Mouse (Mus musculus) ZHBTc4 (cell line): ENCODE measurements around the gene Abcf1.
A peak's percentile ranks its signal among the peaks of the same experiment; 100 is the strongest.
"Not testable (repeated sequence)": the region's sequence is repeated elsewhere in the genome, so short reads cannot be mapped to it uniquely, and the experiment has no call there.

Source experiments
- DNase-seq: peaks from one replicate; pipeline ENCODE4 v3.0.0-alpha.2; 2011; ENCODE audit warnings: low read depth, low spot score

Gene Abcf1

DNA sequence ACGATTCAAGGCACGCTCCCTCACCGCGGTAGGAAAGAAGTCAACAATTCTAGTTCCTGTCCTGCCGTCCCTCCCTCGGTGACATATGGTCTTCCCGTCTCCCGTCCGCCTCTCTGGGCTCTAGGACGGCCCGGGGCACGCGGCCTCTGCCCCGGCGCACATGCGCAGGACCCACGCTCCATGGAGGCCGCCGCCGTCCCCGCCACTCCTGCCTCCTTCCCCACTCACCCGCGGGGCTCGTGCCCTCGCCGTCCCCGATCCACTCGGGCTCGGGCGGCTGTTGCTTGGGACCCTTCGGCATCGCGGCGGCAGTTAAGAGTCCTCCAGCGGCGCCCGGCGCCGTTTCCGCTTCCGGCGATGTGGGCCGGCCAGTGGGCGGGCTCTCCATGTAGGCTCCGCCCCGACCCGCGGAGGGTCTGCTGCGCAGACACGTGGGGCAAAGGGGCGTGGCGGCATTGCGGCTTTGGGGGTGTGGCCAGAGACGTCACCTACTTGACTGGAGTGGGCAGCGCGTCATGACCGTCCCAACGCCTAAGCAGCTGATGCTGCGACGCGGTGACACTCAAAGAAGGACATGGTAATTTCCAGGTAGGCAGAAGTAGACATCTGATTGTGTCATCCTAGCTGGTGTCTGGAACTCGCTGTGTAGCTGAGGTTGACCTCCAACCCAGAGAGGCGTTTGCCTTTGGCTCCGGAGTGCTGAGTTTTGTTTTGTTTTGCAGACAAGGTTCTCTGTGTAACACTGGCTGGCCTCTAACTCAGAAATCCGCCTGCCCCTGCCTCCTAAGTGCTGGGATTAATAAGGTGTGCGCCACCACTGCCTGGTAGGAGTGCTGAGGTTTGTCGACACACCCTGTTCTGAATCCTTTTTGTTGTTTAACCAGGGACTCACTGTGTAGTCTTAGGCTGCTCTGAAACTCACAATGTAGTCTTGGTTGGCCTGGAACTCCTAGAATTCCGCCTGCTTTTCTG lies at the start of gene Abcf1:
TSS of gene Abcf1 (minus strand) at position 344 of the 972 bp plus-strand sequence.
- peak; percentile 98 for DNase-seq

DNA sequence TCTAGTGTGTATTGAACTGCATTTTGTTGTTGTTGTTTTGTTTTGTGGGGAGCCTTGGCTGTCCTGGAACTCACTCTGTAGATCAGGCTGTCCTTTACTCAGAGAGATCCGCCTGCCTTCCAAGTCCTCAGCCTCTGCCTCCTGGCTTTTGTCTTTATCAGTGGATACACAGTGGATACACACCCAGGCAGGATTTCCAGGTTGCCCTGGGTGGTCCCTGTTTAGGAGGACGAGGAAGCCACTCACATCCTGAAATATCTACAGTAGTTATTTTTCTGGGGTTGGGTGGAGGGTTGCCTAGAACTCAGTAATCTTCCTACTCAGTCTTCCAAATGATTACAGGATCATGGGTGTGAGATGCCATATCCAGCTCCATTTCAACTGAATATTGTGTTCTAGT lies 49.4 kb upstream of the Abcf1 start:
- no peak for DNase-seq

DNA sequence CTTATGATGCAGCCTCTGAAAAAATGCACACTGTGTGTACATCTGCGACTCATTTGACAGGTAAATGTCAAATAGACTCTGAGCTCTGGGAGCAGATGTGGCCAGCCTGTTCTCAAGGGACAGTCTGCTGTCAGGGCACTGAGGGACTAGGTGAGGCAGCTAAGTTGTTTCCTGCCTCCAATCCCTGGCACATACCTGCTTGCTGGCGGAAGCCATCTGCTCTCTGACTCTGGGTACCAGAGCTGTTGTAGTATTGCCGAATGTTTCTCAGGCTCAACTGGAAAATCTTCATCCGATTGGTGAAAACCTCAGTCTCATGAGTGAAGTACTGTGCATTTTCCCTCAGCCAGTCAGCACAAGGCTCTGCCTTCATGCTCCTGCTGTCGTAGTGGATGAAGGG lies 47.5 kb upstream of the Abcf1 start:
- no peak for DNase-seq

DNA sequence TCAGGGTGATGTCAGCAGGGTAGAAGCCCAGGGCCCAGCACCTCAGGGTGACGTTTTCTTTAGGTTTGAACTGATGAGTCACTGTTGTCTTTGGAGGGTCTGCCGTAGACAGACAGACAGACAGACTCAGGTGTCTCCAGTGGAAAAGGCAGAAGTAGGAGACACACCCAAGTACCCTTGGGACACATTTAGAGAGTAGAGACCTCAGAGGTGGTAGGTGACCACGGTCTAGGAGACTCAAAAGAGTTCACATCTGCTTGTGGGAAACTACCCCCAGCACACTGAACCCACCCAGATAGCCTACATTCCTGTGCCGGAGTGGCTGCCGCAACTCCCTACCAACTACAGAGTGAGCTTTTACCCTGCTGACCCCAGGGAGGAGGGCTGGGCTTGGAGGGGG lies 45.4 kb upstream of the Abcf1 start:
- no peak for DNase-seq

DNA sequence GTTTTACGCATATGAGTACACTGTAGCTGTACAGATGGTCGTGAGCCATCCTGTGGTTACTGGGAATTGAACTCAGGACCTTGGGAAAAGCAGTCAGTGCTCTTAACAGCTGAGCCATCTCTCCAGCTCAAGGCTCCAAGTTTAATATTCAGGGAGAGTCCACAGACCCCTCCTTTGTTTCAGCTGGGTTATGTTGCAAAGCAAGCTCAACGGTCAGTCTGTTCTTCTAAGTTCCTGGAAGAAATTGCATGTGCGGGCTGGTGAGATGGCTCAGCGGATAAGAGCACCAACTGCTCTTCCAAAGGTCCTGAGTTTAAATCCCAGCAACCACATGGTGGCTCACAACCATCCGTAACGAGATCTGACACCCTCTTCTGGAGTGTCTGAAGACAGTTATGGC lies 34.8 kb upstream of the Abcf1 start:
- not testable (repeated sequence) for DNase-seq

DNA sequence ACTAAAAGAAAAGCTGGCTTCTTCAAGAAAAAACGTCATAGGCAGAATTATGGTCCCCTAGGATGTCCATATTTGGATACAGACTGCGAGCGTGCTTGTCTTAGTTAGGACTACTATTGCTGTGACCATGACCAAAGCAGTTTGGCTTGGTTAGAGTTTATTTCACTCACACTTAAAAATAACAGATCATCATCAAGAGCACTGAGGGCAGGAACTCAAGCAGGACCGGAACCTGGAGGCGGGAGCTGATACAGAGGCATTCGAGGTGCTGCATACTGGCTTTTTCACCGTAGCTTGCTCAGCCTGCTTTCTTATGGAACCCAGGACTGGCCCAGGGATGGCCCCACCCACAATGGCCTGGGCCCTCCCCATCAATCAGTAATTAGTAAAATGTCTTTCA lies 33.8 kb upstream of the Abcf1 start:
- no peak for DNase-seq

DNA sequence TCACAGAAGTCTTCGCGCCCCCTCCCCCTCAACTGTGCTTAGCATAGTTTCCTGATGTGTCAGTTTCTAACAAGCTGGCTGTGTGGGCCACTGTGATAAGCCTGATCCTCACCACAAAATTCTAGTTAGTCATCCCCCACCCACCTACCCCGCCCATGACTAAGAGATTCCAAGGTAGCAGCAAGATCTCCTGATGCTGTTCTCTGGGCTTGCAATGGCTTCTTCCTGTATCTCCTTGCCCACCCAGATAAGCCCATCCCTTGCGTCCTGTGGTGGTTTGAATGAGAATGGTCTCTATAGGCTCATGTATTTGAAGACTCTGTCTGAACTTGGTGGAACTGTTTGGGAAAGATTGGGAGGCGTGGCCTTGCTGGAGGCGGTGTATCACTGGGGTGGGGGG lies 32.4 kb upstream of the Abcf1 start:
- DNase-seq, result peak; percentile 66

DNA sequence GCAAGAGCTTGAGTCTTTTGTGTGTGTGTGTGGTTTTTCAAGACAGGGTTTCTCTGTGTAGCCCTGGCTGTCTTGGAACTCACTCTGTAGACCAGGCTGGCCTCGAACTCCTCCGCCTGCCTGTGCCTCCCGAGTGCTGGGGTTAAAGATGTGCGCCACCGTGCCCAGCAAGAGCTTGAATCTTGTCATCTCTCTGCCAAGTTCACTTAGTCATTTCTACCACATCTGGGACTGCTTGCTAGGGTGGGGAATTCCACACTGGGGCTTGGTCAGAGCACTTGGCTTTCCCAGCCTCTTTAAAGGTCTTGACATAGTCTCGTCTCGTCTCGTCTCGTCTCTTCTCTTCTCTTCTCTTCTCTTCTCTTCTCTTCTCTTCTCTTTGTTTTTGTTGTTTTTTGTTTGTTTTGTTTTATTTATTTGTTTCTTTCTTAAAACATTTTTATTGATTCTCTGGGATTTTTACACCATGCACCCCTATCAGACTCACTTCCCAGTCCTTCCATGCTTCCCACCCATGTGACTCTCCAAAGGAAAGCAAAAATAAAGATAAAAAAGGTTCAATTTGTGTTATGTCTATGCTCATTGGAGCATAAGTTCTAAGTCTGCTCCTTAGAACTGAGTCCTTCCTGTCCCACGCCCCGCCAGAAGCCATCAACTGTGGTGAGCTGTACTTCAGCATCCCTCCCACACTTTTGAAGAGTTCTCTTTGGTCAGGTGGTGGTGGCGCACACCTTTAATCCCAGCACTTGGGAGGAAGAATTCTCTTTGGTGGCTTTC lies 31.7 kb upstream of the Abcf1 start:
- DNase-seq, result no peak

DNA sequence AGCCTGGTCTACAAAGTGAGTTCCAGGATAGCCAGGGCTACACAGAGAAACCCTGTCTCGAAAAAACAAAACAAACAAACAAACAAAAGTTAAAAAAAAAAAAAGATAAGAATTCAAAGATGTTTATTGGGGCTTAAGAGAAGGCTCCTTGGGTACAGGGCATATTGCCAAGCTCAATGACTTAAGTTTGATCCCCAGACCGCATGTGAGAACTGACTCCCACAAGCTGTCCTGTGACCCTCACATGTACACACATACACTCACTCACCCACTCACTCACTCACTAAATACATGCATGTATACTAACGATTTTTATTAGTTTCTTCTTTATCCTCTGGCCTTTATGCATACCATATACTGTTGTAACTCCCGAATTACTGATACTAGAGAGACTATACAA lies 30.8 kb upstream of the Abcf1 start:
- no peak for DNase-seq

DNA sequence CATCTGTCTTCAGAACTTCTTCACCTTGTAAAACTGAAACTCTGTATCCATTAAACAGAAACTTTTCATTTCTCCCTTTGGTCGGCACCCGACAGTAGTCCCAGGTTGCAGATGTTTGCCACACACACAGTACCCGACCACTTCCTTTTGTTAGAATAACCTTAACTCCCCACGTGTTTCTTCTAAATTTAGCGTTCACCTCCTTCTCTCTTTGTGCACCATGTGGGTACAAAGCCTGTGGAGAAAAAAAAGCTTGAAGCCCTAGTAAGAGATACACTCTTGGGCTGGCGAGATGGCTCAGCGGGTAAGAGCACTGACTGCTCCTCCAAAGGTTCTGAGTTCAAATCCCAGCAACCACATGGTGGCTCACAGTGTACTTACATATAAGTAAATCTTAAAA lies 29.8 kb upstream of the Abcf1 start:
- no peak for DNase-seq

DNA sequence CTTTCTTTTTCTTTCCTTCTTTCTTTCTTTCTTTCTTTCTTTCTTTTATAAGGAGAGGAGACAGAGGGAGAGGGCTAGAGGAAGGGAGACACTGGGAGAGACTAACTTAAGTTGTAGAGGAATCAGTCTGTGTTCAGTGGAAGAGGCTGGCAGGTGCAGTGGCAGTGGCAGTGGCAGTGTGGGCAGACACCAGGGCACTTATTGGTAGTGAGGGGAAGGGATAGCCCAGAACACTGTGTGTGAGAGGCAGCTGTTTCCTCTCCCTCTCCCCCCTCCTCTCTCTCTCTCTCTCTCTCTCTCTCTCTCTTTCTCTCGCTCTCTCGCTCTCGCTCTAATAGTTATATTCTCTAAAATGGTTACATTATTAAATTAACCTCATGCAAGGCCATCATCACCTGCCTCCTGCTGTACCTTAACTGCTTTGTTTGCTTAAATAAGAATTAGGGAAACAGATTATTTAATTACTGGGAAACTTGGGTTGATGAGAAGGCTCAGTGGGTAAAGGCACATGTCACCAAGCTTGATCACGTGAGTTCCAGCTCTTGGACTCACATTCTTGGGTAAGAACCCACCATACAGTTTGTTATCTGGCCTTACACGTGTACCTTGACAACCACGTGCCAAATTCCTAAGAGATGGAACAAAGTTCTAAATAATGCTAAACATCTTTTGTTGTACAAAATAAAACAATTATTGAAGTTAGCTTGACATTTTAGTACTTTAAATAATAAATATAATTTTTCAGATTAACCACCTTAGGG lies 29.2 kb upstream of the Abcf1 start:
- DNase-seq, result no peak

DNA sequence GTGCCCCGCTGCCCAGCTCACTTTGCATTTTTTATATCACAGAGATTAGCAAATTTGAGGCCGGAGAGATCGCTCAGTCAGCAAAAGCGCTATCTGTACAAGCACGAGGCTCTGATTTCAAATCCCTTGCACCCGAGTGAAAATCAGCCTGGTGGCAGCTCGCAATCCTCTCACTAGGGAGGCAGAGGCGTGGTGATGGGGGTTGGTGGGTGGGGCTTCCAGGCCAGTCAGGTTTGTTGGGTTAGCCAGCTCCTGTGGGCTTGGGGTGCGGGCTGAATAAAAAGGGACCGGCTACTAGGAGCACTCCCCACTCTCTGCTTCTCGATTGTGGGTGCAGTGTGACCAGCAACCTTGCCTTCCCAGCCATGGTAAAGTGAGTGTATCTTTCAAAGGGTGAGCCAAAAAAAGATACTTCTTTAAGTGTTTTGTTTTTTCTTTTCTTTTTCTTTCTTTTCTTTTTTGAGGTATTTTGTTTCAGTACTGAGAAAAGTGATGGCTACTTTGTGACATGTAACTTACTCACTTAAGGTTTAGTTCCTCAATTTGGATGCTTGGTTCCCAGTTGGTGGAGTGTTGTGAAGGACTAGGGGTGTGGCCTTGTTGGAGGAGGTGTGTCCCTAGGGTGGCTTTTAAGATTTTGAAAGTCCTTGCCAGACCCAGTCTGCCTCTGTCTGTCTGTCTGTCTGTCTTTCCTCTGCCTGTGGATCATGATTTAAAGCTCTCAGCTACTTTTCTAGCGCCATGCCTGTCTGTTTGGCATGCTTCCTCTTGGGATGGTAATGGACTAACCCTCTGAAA lies 28.4 kb upstream of the Abcf1 start:
- DNase-seq, result peak; percentile 73

DNA sequence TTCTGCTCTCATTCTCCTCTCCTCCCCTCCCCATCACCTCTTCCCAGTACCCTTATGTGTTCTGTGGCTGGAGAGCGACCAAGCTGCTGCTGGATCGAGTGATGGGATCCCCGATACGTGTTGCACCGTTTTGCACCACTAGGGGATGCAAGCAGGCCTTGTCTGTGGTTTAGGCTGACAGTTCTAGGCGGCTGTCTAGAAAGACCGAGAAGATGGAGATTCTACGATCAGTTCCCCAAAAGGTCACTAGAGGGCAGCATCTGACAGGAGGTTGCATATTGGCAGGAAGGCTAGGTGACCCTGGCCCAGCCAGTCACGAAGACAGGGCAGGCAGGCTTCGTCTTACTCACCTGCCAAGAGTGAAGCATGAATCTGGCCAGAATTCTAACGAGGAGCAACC lies 27.4 kb upstream of the Abcf1 start:
- peak; percentile 98 for DNase-seq

DNA sequence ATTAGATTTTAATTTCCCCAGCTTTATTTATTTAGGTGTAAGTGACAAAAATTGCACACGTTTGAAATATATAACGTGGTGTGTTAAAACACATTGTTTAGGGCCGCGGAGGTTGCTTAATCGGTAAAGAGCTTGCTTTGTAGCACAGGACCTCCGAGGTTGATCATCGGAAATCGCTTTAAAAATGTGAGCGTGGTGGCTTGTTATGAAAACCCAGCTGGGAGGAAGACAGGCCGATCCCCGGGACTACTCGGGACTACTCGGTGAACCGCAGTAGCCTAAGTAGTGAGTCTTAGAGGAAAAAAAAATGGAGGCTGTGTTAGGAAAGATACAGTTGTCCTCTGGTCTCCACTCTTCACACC lies 25.3 kb upstream of the Abcf1 start:
- no peak for DNase-seq

DNA sequence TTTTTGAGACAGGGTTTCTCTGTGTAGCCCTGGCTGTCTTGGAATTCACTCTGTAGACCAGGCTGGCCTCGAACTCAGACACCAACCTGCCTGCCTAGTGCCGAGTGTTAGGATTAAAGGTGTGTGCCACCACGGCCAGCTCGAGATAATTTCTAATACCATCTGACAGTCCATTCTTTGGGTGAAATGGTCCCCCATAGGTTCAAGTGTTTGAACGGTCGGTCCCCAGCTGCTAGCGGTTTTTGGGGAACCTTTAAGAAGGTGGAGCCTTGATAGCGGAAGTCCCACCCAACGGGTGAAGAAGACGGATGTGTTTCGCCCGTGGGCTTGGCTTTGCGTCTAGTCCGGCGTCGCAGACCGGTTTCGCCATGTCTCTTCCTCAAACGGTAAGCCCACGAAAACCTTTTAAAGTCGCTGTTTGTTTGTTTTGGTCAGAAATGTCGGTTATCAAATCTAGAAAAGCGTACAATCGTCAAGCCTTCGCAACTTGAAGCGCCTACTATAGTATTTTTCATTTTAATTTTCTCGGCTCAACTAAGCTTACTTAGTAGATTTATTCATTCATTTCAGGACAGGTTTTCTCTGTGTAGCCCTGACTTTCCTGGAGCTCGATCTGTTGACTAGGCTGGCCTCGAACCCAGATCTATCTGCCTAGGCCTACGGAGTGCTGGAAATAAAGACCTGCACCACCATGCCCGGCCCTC lies 24.8 kb upstream of the Abcf1 start:
- peak; percentile 81 for DNase-seq

DNA sequence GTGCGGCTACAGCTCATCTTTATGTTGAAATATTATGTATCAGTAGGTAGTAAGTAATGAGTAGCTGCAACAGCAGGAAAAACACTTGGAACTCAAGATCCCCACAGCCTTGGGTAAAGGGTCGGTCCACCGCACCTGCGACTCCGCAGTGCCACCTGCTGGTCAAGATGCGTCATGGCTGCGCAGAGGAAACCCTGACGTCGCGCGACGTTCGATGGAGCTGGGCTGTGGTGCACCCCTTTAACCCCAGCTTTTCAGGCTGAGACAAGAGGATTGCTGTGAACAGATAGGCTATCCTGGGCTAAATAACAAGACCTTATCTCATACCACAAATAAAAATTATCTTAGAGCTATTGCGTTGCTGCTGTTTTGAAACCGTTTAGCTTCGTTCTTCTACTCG lies 24.1 kb upstream of the Abcf1 start:
- peak; percentile 90 for DNase-seq

DNA sequence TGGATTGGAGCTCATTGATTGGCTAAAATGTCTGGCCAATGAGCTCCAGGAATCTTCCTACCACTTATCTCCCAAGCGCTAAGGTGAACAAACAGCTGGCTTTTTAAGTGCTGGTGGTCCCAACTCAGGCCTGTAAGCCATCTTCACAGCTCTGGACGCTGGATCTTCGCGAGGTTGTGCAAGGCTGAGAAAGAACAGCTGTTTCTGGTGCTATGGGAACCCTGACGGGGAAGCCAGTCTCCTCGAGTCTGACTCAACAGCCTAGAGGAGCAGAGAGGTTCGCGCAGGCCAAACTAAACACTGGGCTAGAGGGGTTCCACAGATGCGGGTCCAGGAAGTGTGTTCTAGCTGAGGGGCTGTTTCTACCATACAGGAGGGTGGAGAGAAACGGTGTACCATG lies 22.2 kb upstream of the Abcf1 start:
- DNase-seq, result no peak

DNA sequence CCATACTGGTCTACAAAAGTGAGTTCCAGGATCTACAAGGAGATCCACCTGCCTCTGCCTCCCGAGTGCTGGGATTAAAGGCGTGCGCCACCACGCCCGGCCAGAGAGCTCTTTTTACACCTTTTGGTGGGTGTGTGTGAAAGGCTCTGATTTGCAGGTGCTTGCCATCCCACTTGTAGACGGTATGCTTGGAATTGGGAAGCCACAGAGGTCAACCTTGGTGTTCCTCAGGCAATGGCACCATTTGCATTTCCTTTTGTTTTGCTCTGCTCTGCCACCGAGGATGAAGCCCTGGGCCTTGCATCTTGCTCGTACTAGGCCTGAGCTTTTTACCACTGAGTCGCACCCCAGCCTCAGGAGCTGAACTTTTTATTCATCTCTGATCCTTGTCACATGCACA lies 12.2 kb upstream of the Abcf1 start:
- peak; percentile 83 for DNase-seq

DNA sequence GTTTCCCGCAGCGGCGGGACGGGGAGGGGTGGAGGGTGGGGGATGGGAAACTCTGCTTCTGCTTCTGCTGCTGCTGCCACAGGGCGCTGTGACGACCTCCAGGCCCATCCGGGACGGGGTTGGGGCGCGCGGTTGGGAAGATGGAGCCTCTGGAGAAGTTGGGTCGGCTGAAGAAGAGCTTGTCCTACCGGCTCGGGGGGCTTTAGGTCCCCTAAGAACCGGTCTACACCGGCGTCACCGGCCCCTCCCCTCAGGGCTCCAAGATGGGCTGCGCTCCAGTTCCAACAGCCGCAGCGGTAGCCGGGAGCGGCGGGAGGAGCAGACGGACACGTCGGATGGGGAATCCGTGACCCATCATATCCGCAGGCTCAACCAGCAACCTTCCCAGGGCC lies 10.8 kb upstream of the Abcf1 start:
- DNase-seq, result peak; percentile 56
